Mouse (Mus musculus) CH12.LX (cell line): ENCODE data around the gene Eif3k. TPM values are rescaled to one million over a fixed set of nuclear protein-coding genes. Genes with fewer than 3 reads are reported as not detected.

ENCODE experiments used
- DNase-seq: peaks from one replicate; pipeline ENCODE4 v3.0.0-alpha.2; 2013; ENCODE audit errors: extremely low read depth
- H3K27ac ChIP-seq: 2 replicates; pipeline ENCODE4 v1.5.1; 2012; ENCODE audit warnings: low read depth, mild to moderate bottlenecking, control low read depth, moderate library complexity; ENCODE audit not compliant: insufficient read depth
- H3K27me3 ChIP-seq: replicated peaks from 2 replicates; pipeline ENCODE3; 2012; ENCODE audit warnings: inconsistent platforms
- H3K36me3 ChIP-seq, 2 experiments: replicated peaks in 1 of 2; 2 replicates each; pipeline versions ENCODE3 to v1.6.1; 2012; ENCODE audit warnings: inconsistent platforms in 1 of 2, low read length in 1 of 2, mild to moderate bottlenecking in 1 of 2, mixed read lengths in 1 of 2, moderate library complexity in 1 of 2; ENCODE audit not compliant: control insufficient read depth in 1 of 2, insufficient read depth in 1 of 2
- H3K4me1 ChIP-seq, 2 experiments: 2 replicates each; pipeline ENCODE4 v1.6.1; 2012; ENCODE audit warnings: inconsistent platforms in 1 of 2, moderate library complexity in 1 of 2; ENCODE audit not compliant: insufficient read depth in 2 of 2, control insufficient read depth in 1 of 2
- H3K4me2 ChIP-seq: 2 replicates; pipeline ENCODE4 v1.6.1; 2012; ENCODE audit warnings: low read depth, mild to moderate bottlenecking, control low read depth; ENCODE audit not compliant: poor library complexity, insufficient read depth, severe bottlenecking
- H3K4me3 ChIP-seq, 3 experiments: fragments of 150-350 bp in 1 of 3; sonication (generic) in 1 of 3; replicated peaks in 1 of 3; 2 replicates each; pipeline versions ENCODE3 to v1.5.1; 2011 to 2012; ENCODE audit warnings: low read depth in 2 of 3, low read length in 2 of 3, mild to moderate bottlenecking in 2 of 3, moderate library complexity in 2 of 3, control low read depth in 1 of 3, improper control_type of control experiment in 1 of 3, inconsistent platforms in 1 of 3, mixed read lengths in 1 of 3; ENCODE audit not compliant: poor library complexity in 1 of 3
- H3K79me2 ChIP-seq: replicated peaks from 2 replicates; pipeline ENCODE4 v1.6.1; 2012; ENCODE audit warnings: mild to moderate bottlenecking, moderate library complexity; ENCODE audit not compliant: control insufficient read depth, poor library complexity, insufficient read depth, severe bottlenecking; ENCODE audit errors: extremely low read depth
- H3K9ac ChIP-seq: 2 replicates; pipeline ENCODE4 v1.6.1; 2012; ENCODE audit warnings: low read depth, mild to moderate bottlenecking, control low read depth, moderate library complexity; ENCODE audit not compliant: insufficient read depth
- H3K9me3 ChIP-seq: replicated peaks from 2 replicates; pipeline ENCODE3; 2012; ENCODE audit warnings: low read length, inconsistent platforms, mixed read lengths
- BHLHE40 ChIP-seq: IDR thresholded peaks from 2 replicates; pipeline ENCODE4 v1.6.1; 2011; ENCODE audit warnings: mild to moderate bottlenecking, low read depth, low read length, improper control_type of control experiment
- CTCF ChIP-seq, 2 experiments: IDR thresholded peaks in 1 of 2; conservative IDR thresholded peaks in 1 of 2; 2 replicates each; pipeline ENCODE4 v1.5.1; 2011 to 2012; ENCODE audit warnings: low read depth in 2 of 2, low read length in 2 of 2, improper control_type of control experiment in 1 of 2, inconsistent platforms in 1 of 2, mild to moderate bottlenecking in 1 of 2, moderate library complexity in 1 of 2
- E2F4 ChIP-seq: IDR thresholded peaks from 2 replicates; pipeline ENCODE4 v1.6.1; 2011; ENCODE audit warnings: low read depth, low read length, improper control_type of control experiment; ENCODE audit not compliant: insufficient replicate concordance
- GABPA ChIP-seq: IDR thresholded peaks from 2 replicates; pipeline ENCODE4 v1.6.1; 2012; ENCODE audit warnings: low read depth, low read length, improper control_type of control experiment, inconsistent platforms; ENCODE audit not compliant: insufficient replicate concordance
- HCFC1 ChIP-seq: IDR thresholded peaks from 2 replicates; pipeline ENCODE4 v1.6.1; 2012; ENCODE audit warnings: low read depth, mild to moderate bottlenecking, inconsistent platforms, low read length, improper control_type of control experiment
- KAT2A ChIP-seq: IDR thresholded peaks from 2 replicates; pipeline ENCODE4 v1.6.1; 2012; ENCODE audit warnings: low read length, improper control_type of control experiment, inconsistent platforms; ENCODE audit not compliant: insufficient replicate concordance
- MAFK ChIP-seq: IDR thresholded peaks from 2 replicates; pipeline ENCODE4 v1.6.1; 2011; ENCODE audit warnings: low read length, improper control_type of control experiment; ENCODE audit not compliant: insufficient replicate concordance
- MAX ChIP-seq: IDR thresholded peaks from 2 replicates; pipeline ENCODE4 v1.6.1; 2011; ENCODE audit warnings: low read length, improper control_type of control experiment
- MAZ ChIP-seq: IDR thresholded peaks from 2 replicates; pipeline ENCODE4 v1.6.1; 2012; ENCODE audit warnings: low read depth, mild to moderate bottlenecking, inconsistent platforms, low read length, improper control_type of control experiment, moderate library complexity
- MEF2A ChIP-seq: IDR thresholded peaks from 2 replicates; pipeline ENCODE4 v1.6.1; 2014; ENCODE audit warnings: low read depth, mild to moderate bottlenecking, inconsistent platforms, low read length, improper control_type of control experiment, borderline replicate concordance
- MXI1 ChIP-seq: IDR thresholded peaks from 2 replicates; pipeline ENCODE4 v1.6.1; 2011; ENCODE audit warnings: mild to moderate bottlenecking, low read depth, low read length, improper control_type of control experiment
- POLR2A ChIP-seq: IDR thresholded peaks from 2 replicates; pipeline ENCODE4 v1.6.1; 2011; ENCODE audit warnings: low read depth, mild to moderate bottlenecking, improper control_type of control experiment, low read length
- POLR2AphosphoS2 ChIP-seq: IDR thresholded peaks from 2 replicates; pipeline ENCODE4 v1.6.1; 2011; ENCODE audit warnings: low read depth, low read length, improper control_type of control experiment
- RAD21 ChIP-seq: IDR thresholded peaks from 2 replicates; pipeline ENCODE4 v1.6.1; 2011; ENCODE audit warnings: low read depth, mild to moderate bottlenecking, low read length, improper control_type of control experiment, moderate library complexity
- UBTF ChIP-seq: IDR thresholded peaks from 2 replicates; pipeline ENCODE4 v1.6.1; 2012; ENCODE audit warnings: low read depth, mild to moderate bottlenecking, inconsistent platforms, low read length, improper control_type of control experiment, moderate library complexity
- ZC3H11A ChIP-seq: IDR thresholded peaks from 2 replicates; pipeline ENCODE4 v1.6.1; 2012; ENCODE audit warnings: low read depth, mild to moderate bottlenecking, inconsistent platforms, low read length, improper control_type of control experiment
- ZMIZ1 ChIP-seq: IDR thresholded peaks from 2 replicates; pipeline ENCODE4 v1.6.1; 2012; ENCODE audit warnings: low read depth, mild to moderate bottlenecking, inconsistent platforms, low read length, improper control_type of control experiment
- ZNF384 ChIP-seq: IDR thresholded peaks from 2 replicates; pipeline ENCODE4 v1.6.1; 2012; ENCODE audit warnings: low read depth, low read length, improper control_type of control experiment, inconsistent platforms
- dilution Hi-C: fragments of 300-500 bp; cut with MboI; formaldehyde crosslinking; loops from 2 replicates; pipeline ENCODE4 v1.14.3; 2020; ENCODE audit warnings: low sequenced_read_pairs; ENCODE audit not compliant: extremely low pct_unique_long_range_greater_than_20kb, extremely low pct_ligation_motif_present
- in situ Hi-C: fragments of 300-500 bp; cut with MboI; formaldehyde crosslinking; loops from 3 replicates; pipeline ENCODE4 v1.14.3; 2019; ENCODE audit warnings: low sequenced_read_pairs, low pct_ligation_motif_present, low pct_unique_long_range_greater_than_20kb, mixed read lengths
- polyA plus RNA-seq: library from polyadenylated mRNA; unstranded; fragments of >175 nt; gene quantifications from 2 replicates; pipeline ENCODE4 v1.2.1, GENCODE M21; 2012; ENCODE audit warnings: low read depth; ENCODE audit not compliant: insufficient read length
- total RNA-seq, 2 experiments: library from RNA; depleted of rRNA; stranded (reverse); fragments of 300-350 nt in 1 of 2; fragments of >200 nt in 1 of 2; gene quantifications; 2 replicates each; pipeline ENCODE4 v1.2.3; 2012 to 2014

The Eif3k gene
- total and polyA plus RNA-seq, 3 experiments, result 513 to 658 (median 584) TPM

- Histone ChIP-seq H3K4me3 (peak overlapping the region; percentile 94 to 99 (median 98)), H3K4me1 (peaks cover 10 to 43% of the 10 kb centered on the region in 2 experiments), H3K4me2 (peak overlapping the region; percentile 87), H3K27ac (peak overlapping the region; percentile 55; the same call in 1 of the 2 replicates), H3K9me3 (no peaks in the 10 kb centered on the region), H3K36me3 (peaks cover 0 to 2% of the 10 kb centered on the region in 2 experiments), H3K79me2 (peaks cover 48% of the 10 kb centered on the region), H3K27me3 (no peaks in the 10 kb centered on the region), H3K9ac (peak overlapping the region; percentile 87)
- no peak for DNase-seq
- dilution Hi-C loops (no loop called here), in situ Hi-C loops (no loop called here)
- TF ChIP-seq HCFC1, result 0 out of 2 replicates have a peak, but pooled peaks have one; percentile 1
- TF ChIP-seq MAX, result no peak
Measured at GRCm38 (mm10) chr7:28961584-28961926, 20.1 kb downstream of the Eif3k start.

DNA sequence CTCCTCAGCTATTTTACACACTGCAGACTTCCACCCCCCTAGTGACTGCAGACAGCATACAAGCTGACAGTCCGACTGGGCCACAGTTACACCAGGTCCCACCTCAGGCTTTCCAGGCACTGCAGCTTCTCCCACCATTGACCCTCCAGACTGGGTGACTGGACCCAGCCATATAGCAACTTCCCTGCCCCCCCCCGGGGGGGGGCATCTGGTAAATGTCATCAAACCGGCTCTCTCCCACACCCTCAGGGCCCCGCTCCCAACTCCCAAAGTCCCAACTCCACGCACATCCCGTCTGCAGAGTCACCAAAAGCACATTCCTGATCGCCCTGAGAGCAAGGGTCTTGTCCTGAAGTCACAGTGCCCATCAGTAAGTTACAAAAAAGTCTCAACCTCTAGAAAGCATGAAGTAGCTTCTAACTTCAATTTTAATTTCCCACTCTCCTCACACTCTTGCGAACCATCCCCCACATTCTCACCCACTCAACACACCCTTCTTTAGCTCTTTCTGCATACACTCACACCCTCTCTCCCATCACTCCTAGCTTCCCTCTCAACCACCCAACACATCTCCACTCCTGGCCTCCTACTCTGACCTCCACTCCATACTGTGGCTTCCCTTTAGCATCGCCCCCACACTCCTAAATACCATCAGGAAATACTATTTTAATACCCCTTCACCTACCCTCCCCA is 21.2 kb downstream of the Eif3k start:
- Histone ChIP-seq H3K79me2 (peaks cover 51% of the 10 kb centered on the region), H3K4me3 (peak overlapping the region; percentile 94 to 99 (median 98)), H3K9ac (peak overlapping the region; percentile 87), H3K4me1 (peaks cover 10 to 52% of the 10 kb centered on the region in 2 experiments), H3K27ac (no peak overlapping the region), H3K4me2 (peak overlapping the region; percentile 87), H3K36me3 (peaks cover 0 to 7% of the 10 kb centered on the region in 2 experiments), H3K9me3 (no peaks in the 10 kb centered on the region), H3K27me3 (no peaks in the 10 kb centered on the region)
- dilution Hi-C loops (no loop called here), in situ Hi-C loops (no loop called here)
- no peak for TF ChIP-seq CTCF (conservative IDR thresholded peaks at IDR 0.05 in 1 of 2, IDR thresholded peaks at IDR 0.05 in 1 of 2; ENCODE audit: low read depth in 2 of 2, low read length in 2 of 2)
- no peak for TF ChIP-seq RAD21
- TF ChIP-seq ZNF384, result no peak
- no peak for TF ChIP-seq MAZ
- TF ChIP-seq POLR2AphosphoS2, result no peak
- no peak for TF ChIP-seq MXI1
- TF ChIP-seq POLR2A, result no peak
- no peak for TF ChIP-seq E2F4
- TF ChIP-seq MAFK, result no peak
- TF ChIP-seq UBTF, result no peak
- TF ChIP-seq MEF2A, result no peak
- TF ChIP-seq ZMIZ1, result no peak
- no peak for TF ChIP-seq GABPA
- TF ChIP-seq ZC3H11A, result no peak
- TF ChIP-seq BHLHE40, result no peak
- TF ChIP-seq KAT2A, result no peak
- DNase-seq, result no peak
